Mouse (Mus musculus) spleen, adult 18-20 months (tissue): ENCODE measurements at regions not wholly inside any gene's neighbourhood (a gene's known extent, or its start where the extent isn't known, plus 50 kb on each side); places are given as distances from the start of the nearest gene placed in this dataset.

Experiments
- DNase-seq, 2 experiments: peaks; one replicate each; pipeline ENCODE4 v3.0.0; 2022; ENCODE audit warnings: mixed read lengths in 2 of 2

DNA sequence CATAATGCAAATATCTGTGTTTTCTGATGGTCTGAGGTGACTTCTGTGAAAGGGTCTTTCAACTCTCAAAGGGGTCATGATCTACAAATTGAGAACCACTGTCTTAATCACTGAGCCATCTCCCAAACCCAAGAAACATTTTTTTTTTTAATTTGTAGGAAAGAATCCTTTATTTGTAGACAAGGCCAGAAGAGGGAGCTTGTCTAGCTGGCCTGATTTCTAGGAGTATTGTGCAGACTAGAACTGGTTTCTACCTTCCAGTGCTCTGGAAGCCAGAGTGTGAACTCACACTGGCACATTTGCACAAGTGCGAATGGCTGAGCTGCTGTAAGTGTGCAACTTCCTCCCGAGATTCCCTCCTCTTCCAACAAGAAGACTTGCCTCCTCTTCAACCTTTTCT, 148.1 kb upstream of the Ncam1 start:
- no peak for DNase-seq

DNA sequence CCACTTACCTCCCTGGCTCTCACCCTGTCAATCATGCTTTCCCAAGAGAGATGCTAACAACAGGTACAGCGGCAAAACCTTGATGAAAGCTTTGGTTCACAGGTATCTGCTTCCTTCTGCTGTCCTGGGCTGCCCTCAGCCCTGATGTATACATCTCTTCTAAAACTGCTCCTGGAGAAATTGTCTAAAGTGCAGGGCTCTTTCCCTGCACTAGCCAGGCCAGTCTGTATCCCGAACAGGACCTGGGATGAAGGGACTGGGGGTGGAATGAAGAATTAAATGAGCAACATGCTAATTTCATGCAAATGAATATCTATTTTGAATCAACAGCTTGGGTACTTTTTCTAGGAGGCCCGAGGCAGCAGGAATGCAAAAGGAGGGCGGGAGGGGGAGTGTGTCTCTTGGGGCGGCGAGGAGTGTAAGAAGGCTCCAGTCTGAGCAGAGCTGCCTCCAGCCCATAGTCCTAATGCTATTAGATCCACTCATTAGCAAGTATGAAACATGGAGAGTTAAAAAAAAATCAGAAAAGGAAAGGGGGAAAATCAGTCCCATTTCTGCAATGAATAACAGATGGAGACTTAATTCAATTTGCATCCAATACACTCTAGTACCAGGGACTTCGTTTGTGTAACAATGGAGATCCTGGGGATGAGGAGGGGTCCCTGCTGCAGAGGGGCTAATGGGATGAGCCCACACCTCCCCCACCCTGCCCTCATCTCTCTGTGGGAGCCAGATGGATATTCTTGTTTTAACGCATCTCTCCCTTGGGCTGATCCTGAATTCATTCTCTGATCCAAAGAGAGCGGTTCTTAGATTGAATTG, 137.0 kb upstream of the Ncam1 start:
- no peak for DNase-seq

DNA sequence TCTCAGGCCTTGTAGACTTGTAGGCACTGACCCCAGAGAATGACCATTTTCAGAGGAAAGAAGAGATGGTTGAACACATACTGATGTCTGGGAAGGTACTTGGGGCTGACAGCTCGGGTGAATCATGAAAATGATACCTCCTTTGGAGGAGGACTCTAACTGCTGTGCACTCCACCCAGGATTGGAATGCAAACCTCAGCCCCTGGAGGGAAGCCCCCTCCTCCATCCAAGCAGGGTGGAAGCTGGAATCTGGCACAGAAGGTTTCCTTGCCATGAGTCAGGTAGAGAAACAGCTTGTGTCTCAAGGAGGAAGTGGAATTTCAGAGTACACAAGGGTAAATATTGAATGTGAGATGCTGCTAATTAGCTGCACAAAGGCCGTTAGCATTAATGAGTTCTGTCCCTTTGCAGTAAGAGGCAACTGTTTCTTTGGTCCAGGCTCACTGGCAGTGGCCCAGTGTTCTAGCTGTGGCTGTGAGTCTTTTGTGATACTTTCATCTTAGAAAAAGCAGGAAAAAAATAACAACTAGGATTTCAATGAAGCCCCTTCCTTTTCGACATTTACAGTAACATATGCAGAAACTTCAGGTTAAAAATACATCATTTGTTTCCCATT, 129.4 kb upstream of the Ncam1 start:
- DNase-seq: no peak

DNA sequence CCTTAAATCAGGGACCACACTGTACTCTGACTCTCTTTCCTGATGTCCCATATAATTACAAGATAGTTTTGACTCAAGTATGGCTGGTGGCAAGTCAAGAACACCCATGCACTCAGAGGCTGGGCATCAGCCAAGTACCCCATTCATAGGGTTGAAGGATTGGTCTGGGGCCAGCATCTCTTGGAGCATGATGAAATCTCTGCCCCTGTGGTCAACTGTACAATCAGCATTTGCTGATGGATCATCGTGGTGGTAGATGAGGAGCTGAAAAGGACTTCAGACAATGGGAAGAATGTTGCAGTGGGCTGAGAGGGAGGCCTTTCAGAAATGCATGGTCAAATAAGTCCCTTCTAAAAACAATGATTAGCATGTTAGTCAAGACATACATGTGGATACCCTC, 128.6 kb upstream of the Ncam1 start:
- no peak for DNase-seq

DNA sequence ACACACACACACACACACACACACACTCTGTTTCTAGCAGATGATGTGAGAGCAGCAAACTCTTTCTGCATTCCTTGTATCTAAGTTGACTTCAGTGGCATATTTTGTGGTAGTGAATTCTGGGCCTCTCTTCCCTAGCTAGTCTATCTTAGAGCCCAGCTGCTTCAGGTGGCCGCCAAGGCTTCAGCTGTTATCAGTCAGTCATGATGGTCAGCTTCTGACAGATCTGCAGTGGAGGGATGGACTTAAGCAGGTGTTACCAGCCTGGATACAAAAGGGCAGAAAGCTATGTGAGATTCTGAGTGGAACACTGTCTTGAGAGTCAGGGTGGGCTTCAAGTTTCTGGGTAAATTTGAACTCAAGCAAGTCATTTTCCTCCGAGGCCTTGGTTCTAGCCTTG, 127.1 kb upstream of the Ncam1 start:
- no peak for DNase-seq

DNA sequence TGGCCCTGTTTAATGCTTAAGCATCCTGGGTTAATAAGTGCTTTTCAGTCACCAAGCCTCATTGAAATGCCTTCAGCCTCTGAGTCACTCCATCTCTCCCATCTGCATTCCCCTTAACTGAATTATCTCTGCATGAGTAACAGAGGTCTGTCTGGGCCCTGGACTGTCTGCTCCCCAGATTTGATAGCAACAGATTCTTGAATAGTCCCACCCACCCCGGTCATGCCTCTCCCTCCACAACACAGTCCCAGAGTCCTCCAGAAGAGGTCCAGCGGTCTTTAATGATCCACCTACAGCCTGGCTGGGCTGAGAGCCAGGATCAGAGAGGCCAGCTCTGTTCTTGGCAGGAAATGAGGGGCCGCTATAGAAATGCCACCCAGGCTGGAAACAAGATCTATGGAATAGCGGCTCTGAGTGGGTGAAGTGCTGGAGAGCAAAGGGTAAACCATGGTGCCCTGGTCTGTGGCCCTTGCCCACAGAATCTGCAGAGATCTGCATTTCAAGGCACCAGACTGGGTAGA, 125.3 kb upstream of the Ncam1 start:
- no peak for DNase-seq

DNA sequence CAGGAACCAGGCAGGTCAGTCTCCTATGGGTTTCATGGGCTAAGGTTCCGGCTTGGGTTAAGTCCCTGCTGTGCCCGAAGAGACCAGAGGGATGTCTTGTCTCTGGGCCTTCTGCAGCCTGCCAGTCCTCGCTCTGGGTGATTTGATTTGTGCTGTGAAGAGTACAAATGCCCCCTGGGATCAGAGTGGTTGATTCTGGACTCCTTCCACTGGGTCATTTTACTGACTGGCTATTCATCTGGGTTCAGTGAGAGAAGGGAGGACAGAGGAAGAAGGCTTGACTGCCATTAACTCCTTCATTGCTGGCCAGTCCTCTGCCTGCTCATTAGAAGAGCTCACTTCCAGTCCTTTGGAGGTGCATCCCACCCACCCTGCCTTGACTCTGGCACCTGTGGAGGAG, 124.0 kb upstream of the Ncam1 start:
- no peak for DNase-seq

DNA sequence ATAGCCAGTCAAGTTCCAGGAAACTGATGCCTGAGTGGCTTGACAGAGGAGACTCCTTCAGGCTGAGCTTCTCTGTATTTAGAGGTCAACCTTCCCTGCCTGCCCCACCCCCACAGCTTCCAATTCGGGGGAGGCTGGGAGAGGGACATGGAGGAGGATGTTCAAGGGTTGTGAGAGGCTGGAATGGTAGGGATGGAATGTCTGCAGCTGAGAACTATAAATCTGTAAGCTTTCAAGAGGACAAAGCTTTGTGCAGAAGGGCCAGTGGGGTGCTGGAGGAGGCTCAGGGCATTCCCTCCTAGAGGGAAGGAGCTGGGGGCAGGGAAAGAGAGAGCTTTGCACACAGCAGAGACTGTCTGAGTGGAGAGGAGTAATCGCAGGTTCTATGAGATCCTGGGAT, 123.4 kb upstream of the Ncam1 start:
- DNase-seq: no peak

DNA sequence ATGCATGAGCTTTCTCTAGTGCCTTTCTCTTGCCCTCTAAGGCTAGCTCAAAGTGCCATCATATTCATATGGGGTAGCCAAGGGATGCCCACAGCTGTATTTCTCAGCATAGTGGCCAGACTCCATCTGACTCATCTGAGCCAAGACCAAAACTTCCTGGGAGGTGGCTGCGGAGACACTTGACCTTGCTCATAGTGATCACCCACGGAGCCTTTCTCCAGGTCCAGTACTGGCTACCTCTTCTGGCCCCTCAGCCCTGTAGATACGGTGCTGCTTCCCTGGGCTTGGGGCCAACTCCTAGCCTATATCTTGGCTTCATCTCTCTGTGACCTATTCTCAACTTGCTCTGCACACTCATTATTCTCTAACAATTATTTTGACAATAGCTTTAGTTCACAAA, 122.6 kb upstream of the Ncam1 start:
- no peak for DNase-seq

DNA sequence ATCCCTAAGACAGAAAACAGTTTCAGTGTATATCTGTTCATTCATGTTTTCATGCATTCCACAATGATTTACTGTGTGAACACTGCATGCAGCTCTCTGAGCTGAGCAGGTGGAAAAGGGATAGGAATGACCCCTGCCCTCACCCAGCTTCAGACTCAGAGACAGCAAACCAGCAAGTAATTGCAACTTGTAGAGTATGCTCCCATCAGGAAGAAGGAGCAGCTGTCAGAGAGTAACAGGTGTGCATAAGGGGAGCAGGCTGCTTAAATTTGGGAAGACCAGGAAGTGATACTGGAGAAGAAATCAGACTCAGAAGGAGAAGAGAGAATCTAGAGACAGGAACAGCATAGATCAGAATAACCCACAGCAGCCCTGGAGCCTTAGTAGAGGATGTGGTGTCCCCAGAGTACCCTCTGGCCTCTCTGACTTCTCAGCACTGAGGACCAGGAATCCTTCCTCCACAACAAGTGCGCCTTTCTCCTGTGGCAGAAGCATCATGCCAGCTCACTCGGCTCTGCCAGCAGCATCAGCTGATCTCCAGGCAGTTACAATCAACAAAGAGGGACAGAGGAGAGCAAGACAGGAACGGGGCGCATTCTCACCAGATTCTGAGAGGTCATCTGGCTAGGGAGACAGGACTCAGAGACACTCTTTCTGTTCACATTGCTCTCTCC, 116.5 kb upstream of the Ncam1 start:
- no peak for DNase-seq

DNA sequence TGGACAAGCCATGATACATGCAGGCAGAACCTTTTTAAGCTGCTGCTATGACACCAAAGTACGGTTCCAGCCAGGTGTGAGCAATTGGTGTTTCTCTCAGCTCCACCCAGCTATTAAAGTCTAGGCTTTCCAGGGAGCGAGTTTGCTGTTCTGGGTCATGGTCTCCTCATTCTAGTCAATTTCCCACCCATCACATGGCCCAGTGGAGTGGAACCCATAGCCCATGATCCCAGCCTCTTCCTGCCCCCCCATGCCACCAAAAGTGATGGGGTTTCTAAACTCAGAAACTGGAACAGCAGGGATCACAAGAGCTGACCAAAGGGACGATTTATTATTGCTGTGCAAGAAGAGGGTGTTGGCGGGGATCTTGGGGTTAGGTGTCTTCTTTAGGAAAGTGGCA, 115.0 kb upstream of the Ncam1 start:
- no peak for DNase-seq

DNA sequence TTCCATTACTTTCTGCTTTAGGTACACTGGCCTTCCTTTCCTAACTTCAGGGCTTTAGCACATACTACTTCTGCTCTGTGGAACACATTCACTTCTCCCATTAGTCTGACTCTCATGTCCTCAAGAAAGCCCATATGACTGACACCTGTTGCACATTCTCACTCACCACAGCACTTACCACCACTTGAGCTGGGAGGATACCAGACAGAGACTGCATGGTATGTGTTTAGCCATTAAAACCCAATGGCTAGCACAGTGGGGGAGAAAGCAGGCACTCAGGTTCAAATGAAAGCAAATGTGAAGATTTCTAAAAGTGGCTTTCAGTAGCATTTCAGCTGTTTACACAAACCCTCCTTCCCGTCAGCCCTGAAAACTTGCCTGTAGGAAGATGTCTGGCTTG, 113.6 kb upstream of the Ncam1 start:
- no peak for DNase-seq

DNA sequence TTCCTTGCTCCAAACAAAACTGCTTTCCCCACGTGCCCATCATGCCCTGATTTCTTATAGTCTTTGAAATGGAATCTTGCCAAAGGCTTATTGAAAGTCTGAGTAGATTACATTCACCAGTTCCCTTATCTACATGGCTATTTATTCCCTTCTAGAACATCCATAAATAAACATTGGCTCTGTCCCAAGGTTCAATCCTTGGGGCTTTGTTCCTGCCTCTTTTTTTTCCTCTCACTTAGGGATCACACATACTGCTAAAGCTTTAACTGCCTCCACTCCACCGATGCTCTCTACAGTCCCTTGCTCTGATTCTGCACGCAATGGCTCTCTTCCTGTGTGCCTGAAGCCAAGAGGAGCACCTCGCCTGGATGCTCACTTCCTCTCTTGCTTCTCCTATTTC, 107.6 kb upstream of the Ncam1 start:
- DNase-seq: no peak

DNA sequence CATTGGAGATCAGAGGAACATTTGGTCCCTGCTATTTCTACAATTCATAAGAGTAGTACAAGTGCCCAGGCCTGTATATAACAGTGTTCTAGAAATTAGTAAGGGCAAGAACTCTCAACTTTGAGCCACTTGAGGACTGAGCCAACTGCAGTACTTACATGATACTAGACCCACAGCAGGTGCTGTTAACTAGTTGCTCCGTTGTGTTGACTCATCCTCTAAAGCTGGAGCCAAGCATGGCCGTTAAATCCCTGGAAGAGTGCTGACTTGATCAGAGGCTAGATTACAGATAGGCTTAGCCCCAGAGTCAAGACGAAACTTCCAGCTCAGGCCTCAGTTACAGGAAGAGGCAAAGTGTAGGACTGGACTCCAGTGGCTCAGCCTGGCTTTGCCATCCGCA, 107.0 kb upstream of the Ncam1 start:
- no peak for DNase-seq

DNA sequence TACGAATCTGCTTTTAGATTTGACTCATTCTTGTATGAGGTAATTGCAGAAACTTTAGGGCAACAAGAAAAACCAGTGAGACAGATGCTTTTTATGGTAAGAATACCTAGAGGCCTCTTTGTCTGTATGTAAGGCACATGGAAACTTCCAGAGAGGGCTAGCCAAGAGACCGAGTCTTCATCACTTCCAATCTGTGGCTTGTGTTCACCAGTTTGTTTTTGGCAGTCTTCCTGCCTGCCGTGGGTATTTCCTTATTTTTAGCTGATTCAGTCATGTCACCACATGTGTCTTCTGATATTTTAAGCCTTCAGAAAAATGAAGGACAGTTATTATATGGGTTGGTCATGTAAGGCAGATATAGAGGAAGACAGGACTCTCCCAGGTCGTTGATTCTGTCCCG, 100.2 kb upstream of the Ncam1 start:
- no peak for DNase-seq

DNA sequence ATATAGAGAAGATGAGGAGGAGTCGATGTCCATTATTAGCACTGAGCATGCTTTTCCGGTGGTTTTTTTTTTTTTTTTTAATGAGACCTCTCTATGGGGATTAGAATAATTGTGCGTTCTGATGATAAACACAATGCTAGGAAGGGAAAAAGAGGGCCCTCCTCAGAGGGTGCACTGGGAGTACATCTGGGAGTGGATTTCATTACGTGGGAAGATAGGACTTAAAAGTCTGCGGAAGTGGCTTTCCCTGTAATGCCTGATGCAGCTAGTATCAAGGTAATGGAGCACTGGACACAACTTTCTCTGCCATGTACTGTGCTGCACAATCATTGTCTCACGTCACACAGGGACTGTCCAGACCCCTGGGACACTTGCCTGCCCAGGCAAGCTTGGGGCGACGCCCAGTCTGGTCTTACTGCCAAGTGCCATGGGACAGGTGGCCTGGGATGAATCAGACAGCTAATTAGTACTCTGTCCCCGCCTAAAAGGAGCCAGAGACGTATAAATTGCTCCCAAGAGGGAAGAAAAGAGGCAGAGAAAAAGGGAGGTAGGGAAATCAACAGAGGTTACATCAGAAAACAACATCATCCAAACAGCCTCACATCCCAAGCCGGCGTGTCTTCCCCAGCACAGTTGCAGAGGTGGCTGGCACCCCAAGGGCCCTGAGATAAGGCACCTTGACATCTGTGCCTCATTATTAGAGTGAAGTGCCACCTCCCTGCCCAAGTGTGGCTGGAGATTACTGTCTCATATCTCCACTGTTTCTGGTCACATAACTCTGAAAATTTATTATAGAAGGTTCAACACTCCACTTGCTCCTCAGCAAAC, 86.0 kb upstream of the Ncam1 start:
- DNase-seq: no peak

DNA sequence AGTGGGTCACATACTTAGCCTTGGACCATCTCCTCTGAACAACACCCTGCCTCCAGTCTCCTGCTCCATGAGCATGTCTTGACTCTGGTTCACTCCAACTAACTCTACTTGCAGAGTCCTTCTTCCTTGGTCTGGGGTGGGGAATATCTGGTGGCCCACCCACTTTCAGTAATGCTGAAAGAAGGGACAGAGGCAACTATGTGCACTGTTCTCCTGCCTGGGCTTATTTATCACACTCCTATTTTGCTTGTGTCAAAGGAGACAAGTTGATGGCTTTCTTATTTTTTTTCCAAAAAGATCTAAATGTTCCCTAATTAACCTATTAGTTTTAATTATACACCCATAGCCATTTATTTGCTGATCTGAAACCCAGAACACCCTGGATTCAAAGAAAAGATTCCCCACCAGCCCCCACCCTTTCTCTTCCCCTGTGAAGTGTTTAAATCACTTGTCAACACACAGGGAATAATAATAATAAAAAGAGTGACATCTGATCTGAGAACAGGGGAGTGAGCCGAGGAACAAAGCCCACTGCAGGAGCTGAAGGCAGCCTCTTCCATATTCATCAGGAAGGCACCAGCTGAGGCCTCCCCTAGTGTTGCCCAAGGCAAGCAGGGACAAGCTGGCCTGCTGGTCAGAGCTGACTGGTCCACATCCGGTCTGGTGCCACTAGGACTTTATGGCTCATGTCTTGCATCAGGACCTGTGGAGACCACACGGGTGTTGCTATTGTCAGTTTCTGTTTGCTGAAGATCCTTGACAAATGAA, 80.8 kb upstream of the Ncam1 start:
- no peak for DNase-seq

DNA sequence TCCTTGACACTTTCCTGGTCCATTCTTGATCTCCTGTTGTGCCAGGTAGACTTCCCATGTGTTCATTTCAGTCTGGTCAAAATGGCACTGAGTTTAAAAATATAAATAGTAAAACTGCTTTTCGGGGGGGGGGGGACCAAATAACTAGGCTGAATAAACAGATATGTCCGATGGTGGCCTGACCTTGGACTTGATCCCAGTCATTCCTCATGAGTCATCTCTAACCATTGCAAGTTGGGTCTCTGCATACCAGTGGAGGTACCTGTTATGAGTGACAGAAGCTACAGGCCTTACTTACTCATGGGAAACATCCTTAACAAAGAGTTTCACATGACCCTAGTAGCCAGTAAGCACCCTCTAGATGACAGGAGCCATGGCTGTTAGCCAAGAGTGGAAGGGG, 76.2 kb upstream of the Ncam1 start:
- DNase-seq: no peak

DNA sequence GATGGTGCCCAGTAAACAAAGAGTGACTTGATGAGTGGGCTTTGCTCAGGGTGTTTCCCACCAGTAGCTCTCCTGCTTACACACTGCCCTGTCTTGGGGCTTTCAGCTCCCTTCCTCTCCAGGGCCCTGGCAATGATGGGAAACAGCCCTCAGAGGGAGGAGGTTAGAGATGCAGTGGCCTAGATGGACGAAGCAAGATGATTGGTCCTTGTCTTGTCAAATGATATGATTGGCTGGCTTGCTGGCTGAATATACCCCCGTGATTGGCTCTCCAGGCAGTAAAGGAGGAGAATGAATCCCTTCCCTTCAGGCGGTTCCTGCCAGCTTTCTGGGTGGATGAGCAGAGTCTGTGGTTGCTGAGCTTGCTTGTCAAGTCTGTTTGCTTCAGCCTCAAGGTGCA, 74.8 kb upstream of the Ncam1 start:
- DNase-seq: no peak

DNA sequence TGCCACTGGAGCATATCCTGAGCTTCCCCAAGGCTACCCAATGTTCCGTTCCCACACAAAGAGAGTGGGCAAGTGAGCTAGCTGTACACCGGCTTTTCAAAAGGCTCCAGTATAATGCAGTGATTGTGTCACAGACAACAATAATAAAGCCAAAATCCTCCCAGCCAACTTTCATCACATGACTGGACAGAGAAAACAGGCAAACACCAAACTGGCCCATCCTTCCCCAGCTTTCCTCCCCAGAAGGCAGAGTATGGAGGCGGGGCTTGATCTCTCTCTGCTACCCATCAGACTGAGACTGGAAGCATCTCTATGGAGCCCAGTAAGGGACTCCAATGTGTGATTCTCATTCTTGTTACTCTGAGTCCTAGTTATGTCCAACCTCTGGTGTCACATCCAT, 52.8 kb upstream of the Ncam1 start:
- no peak for DNase-seq

DNA sequence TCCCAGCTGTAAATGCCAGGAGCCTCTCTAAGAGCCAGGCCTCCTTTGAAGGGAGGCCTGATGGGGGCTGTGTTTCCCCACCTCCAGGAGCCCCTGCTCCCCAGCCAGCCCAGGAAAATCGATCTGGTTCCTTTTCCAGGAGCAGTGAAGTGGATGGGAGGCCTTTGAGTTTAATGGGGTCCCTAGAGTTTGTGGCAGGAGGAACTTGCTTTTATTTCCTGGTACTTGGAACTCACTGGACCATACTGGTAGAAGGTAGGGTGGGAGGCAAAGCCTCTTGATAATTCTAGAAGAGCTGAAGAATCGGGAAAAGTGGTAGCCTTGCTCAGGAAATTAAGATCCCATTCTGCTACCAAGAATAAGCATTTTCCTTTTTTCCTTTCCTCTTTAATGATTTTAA, 50.7 kb upstream of the Ncam1 start:
- DNase-seq: no peak

DNA sequence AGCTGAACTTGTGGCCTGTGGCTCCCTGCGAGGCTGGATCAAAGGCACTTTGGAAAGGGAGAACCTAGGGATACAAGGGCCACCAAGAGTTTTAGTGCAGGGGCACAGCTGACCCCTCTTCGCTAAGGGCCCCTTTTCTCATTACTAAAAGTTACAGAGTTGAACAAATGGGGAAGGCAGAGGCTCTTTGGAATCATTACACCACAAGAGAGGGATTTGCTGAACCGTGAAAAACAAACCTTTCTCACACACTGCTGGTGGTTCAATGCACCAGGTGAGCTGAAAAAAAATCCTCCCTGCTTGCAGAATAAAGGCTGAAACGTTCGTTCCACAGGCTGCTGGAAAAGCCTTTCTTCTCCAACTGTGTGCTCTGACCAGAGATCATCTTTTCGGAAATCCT, 50.2 kb upstream of the Ncam1 start:
- DNase-seq: no peak
